Mouse (Mus musculus): ENCODE measurements around the gene Sectm1b. TPM values are rescaled to one million over a fixed set of nuclear protein-coding genes. Genes with fewer than 3 reads are reported as not detected.
"Not testable (repeated sequence)": the region's sequence is repeated elsewhere in the genome, so short reads cannot be mapped to it uniquely, and the experiment has no call there.

Gene Sectm1b
- total RNA-seq (2021): not detected
- long read RNA-seq, experiment 1: 0 reads
- long read RNA-seq, experiment 2: 0 reads

GRCm38 (mm10) chr11:121063379-121063778 lies at the start of gene Sectm1b:
Gene Sectm1b, minus strand, starts transcription at chr11:121063569.
- no peak for DNase-seq

GRCm38 (mm10) chr11:121112091-121112775 lies 48.9 kb upstream of the Sectm1b start:
- DNase-seq: no peak

GRCm38 (mm10) chr11:121111601-121112000 lies 48.2 kb upstream of the Sectm1b start:
- no peak for DNase-seq

- no peak for DNase-seq
These were observed 47.7 kb upstream of the Sectm1b start for GRCm38 (mm10) chr11:121111051-121111450.

GRCm38 (mm10) chr11:121109986-121110385 lies 46.6 kb upstream of the Sectm1b start:
- peak; percentile 76 to 83 for DNase-seq

- peak; percentile 32 to 37 for DNase-seq
These were observed 44.7 kb upstream of the Sectm1b start for GRCm38 (mm10) chr11:121108061-121108460.

- DNase-seq: not testable (repeated sequence)
These were observed 43.9 kb upstream of the Sectm1b start for GRCm38 (mm10) chr11:121107242-121107641.

GRCm38 (mm10) chr11:121101124-121101805 lies 37.9 kb upstream of the Sectm1b start:
- DNase-seq: no peak

GRCm38 (mm10) chr11:121100692-121101091 lies 37.3 kb upstream of the Sectm1b start:
- no peak for DNase-seq

GRCm38 (mm10) chr11:121099762-121100161 lies 36.4 kb upstream of the Sectm1b start:
- no peak for DNase-seq

- DNase-seq: no peak
These were observed 29.5 kb upstream of the Sectm1b start for GRCm38 (mm10) chr11:121092606-121093585.

GRCm38 (mm10) chr11:121090943-121091342 lies 27.6 kb upstream of the Sectm1b start:
- no peak for DNase-seq

- no peak for DNase-seq
These were observed 26.6 kb upstream of the Sectm1b start for GRCm38 (mm10) chr11:121089756-121090546.

GRCm38 (mm10) chr11:121088997-121089396 lies 25.6 kb upstream of the Sectm1b start:
- no peak for DNase-seq

- DNase-seq: no peak
These were observed 22.9 kb upstream of the Sectm1b start for GRCm38 (mm10) chr11:121086296-121086695.

- DNase-seq: no peak
These were observed 21.8 kb upstream of the Sectm1b start for GRCm38 (mm10) chr11:121085181-121085580.

- DNase-seq: peak; percentile 52 to 58
These were observed 19.6 kb upstream of the Sectm1b start for GRCm38 (mm10) chr11:121082857-121083500.

- DNase-seq: peak in 1 of 2 experiments; percentile 48
These were observed 18.9 kb upstream of the Sectm1b start for GRCm38 (mm10) chr11:121082250-121082649.

GRCm38 (mm10) chr11:121081120-121081519 lies 17.8 kb upstream of the Sectm1b start, which contains the start of gene Sectm1a:
Gene Sectm1a, minus strand, starts transcription at chr11:121081220.
- no peak for DNase-seq

GRCm38 (mm10) chr11:121080330-121080729 lies 17.0 kb upstream of the Sectm1b start:
- no peak for DNase-seq

- DNase-seq: no peak
These were observed 12.3 kb upstream of the Sectm1b start for GRCm38 (mm10) chr11:121075655-121076054.
